Mouse (Mus musculus) layer of hippocampus, adult 2 months (tissue): Measurements from ENCODE around the gene Cd276. TPM values are rescaled to one million over a fixed set of nuclear protein-coding genes. Genes with fewer than 3 reads are reported as not detected.

Experiments used
- DNase-seq, 2 experiments: peaks; one replicate each; pipeline ENCODE4 v3.0.0; 2022; ENCODE audit warnings: low spot score in 2 of 2
- H3K27ac ChIP-seq: fragments of 200-600 bp; 2 replicates; pipeline ENCODE4 v1.8.1; 2022
- H3K4me3 ChIP-seq: fragments of 200-600 bp; 2 replicates; pipeline ENCODE4 v1.8.1; 2022; ENCODE audit warnings: mild to moderate bottlenecking
- CTCF ChIP-seq: fragments of 200-600 bp; conservative IDR thresholded peaks from 2 replicates; pipeline ENCODE4 v1.8.1; 2022; ENCODE audit warnings: antibody characterized with exemption, mild to moderate bottlenecking, moderate library complexity
- total RNA-seq, 2 experiments: library from RNA; stranded (reverse); gene quantifications; 2 replicates each; pipeline ENCODE4 v1.2.3; 2021

The Cd276 gene
- total RNA-seq, 2 experiments from 2014 or later, result 7.4 to 8.2 TPM

- no peak overlapping the region for H3K27ac ChIP-seq
- no peak overlapping the region for H3K4me3 ChIP-seq
- no peak for DNase-seq
- no peak for TF ChIP-seq CTCF
These were observed 5.0 kb upstream of the Cd276 start for GRCm38 (mm10) chr9:58560211-58560610.

DNA sequence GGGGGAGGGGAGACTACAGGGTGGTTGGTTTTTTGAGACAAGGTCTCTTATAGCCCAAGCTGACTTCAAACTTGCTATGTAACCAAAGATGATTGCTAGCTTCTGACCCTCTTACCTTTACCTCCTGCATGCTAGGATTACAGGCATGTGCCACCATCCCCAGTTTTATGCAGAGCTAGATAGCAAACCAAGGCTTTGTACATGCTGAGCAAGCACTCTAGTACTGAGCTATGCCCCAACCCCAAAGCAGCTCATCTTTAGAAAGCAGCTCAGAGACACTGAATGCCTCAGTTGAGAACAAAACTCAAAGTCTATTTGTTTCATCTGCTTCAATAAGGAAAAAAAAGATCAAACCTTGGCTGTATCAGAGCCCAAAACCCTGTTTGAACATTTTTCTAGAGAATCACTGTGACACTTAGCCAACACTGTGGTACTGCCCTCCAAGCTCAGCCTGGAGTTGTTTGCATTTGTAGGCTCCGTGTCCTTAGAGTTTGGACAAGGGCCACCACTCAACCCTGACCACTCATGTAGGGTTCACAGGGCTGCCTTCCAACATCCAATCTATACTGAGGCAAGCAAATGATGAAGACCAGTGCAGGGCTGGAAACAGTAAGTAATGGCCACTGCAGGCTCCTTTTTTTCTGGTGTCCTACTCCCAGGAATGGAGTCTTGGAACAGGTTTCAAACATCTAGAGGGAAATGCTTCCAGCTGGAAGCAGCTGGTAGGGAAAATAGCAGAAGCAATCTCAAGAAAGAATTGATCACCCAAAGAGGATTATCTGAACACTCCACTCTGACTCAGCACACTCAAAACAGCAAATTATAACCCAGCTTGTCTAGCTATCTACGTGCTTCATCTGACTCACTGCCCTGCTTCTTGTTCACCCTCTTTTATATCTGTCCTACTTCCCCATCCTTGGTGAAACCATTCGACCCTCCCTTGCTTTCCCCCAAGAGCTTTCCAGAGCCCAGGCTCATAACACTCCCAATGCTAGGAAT is 2.5 kb upstream of the Cd276 start:
- H3K27ac ChIP-seq, result no peak overlapping the region
- no peak for TF ChIP-seq CTCF
- no peak for DNase-seq
- no peak overlapping the region for H3K4me3 ChIP-seq

DNA sequence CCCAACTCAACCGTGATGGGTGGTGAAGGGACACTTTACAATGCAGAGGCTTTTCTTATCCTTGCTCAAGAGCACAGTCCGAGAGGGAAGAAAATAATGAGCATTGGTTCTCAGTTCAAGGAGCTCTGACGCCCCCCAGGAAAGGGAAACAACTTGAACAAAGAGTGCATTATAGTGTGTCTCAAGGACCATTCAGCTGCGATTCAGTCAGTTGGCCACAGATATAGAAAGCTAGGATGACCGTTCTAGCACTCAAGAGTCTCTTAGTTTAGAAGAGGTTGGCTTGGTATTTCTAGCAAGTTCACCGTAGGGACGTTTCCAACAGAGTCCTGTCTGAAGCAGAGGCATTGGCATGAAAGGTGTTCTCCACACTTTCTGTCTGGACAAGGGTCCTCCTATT is 1.4 kb upstream of the Cd276 start:
- DNase-seq, result no peak
- Histone ChIP-seq H3K27ac (no peak overlapping the region), H3K4me3 (no peak overlapping the region)
- TF ChIP-seq CTCF, result no peak

DNA sequence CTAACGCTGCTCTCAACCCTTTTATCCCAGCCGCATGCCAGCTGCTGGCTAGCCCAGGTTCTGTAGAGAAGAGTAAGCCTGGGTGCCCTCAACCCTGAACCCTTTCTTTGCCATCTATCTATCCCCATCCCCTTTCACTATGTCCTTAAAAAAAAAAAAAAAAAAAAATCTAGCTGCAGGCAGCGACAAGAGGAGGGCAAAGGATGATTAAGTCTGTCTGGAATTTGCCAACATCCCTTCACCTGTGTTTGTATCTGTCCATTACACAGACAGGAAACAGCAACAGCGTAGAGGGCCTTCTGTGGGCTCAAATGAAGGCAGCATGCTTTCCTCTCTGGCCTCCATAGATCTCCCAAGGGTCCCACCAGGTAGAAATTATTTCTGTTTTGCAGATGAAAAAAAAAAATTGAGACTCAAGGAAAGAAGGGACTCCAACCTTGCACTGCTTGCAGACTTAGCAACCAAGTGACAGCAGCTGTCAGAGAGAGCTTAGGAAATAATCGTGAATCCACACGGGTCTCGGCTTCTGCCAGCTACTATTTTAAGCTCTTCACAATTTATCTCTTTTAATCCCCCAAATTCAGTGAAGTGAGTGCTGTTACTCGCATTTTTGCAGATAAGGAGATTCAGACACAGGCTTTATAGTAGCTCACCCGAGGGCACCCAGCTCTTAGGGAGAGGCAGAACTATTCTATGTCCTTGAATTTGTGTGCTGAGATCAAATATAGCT is 613 bp upstream of the Cd276 start:
- H3K4me3 ChIP-seq, result peak overlapping the region; percentile 96
- DNase-seq, result no peak
- no peak for TF ChIP-seq CTCF
- peak overlapping the region; percentile 99 for H3K27ac ChIP-seq

GRCm38 (mm10) chr9:58554056-58554907 is 955 bp downstream of the Cd276 start:
- Histone ChIP-seq H3K27ac (peak overlapping the region; percentile 99), H3K4me3 (peak overlapping the region; percentile 96)
- TF ChIP-seq CTCF, result no peak
- DNase-seq, result no peak

GRCm38 (mm10) chr9:58552083-58552482 is 3.2 kb downstream of the Cd276 start:
- Histone ChIP-seq H3K27ac (no peak overlapping the region), H3K4me3 (no peak overlapping the region)
- no peak for DNase-seq
- no peak for TF ChIP-seq CTCF

DNA sequence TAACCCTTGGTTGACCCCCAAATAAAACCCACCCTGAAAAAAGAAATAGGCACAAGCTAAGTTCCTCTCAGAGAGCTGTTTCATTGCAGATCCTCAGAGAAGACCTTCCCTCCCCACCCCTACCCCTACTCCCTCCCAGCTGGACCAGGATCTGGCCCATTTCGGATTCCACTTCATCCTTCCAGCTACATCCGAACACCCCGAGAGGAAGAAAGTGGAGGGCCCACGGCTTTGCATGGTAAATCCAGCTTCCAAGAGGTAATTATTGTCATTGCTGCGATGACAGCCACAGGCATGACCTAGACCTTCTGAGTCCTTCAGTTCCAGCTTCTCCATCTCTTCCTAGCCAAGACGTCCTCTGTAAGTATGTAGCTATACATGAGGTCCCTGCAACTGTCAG is 4.3 kb downstream of the Cd276 start:
- DNase-seq, result no peak
- no peak overlapping the region for H3K4me3 ChIP-seq
- TF ChIP-seq CTCF, result no peak
- H3K27ac ChIP-seq, result no peak overlapping the region

DNA sequence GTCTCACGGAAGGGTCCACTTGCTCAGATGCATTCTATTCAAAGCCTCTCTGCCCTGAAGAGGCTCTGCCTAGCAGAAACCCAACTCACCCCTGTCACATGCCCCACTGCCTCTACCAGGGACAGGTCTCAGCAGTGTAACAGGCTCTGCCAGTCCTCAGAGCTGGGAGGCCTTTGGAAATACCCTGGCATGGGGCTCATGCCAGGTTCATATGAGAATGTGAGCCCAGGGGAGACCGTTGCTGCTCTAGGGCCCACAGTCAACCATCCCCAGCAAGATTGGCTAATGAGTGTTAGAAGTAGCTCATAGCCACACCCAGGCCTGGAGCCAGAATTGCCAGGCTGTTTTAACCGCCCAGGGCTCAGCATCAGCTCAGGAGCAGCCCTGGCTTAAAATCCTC is 5.5 kb downstream of the Cd276 start:
- TF ChIP-seq CTCF, result no peak
- DNase-seq, result no peak

GRCm38 (mm10) chr9:58548897-58549296 is 6.3 kb downstream of the Cd276 start:
- Histone ChIP-seq H3K4me3 (no peak overlapping the region), H3K27ac (no peak overlapping the region)
- DNase-seq, result no peak
- no peak for TF ChIP-seq CTCF

More for the DNA sequence above, 5.5 kb downstream of the Cd276 start:
- H3K27ac ChIP-seq, result no peak overlapping the region
- no peak overlapping the region for H3K4me3 ChIP-seq

DNA sequence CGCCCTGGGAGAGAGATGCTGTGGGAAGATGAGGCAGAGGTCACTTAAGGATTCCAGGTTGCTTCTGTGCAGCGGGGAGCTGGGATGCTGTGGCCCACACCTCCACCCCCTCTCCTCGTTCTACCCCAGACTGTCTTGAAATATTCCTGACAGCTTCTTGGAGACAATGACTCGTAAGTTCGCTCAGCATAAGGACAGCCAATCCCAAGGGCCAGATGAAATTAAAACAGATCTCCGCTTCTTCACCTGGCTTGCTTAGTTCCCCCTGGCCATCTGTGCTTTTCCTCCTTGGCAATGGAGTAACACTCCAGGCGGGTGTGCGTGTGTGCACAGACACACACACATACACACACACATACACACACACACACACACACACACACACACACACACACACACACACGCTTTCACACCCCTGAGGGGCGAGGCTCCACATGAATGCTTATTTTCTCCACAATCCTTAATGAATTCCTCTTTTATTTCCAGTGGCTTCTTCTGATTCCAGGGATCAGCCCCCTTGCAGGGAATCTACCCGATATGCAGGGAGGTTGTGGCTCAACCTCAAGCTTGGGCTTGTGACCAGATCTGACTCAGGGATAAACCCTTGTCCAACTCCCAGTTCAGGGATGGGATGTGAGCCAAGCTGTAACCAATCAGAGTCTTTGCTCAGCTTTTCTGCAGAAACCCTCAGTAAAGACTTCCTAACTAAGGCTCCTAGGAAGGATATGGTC is 8.4 kb downstream of the Cd276 start:
- TF ChIP-seq CTCF, result no peak
- Histone ChIP-seq H3K27ac (no peak overlapping the region), H3K4me3 (no peak overlapping the region)
- DNase-seq, result no peak

DNA sequence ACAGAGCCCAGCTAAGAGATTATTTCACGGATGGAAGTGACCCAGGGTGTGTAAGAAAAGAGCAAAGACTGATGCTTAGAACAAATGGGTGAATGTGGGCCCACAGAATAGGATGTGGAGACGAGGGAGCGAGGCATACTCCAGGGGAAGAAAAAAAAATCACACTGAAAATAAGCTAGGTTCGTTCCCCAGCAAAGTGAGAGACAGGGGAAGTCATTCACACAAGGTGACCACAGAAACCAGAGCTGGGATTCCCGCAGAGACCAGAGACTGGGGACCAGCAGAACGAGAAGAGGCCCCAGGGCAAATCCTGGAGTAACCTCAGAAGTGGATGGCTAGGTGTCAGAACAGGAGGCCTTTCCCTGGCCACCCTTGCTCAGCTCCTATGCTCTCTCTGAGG is 9.8 kb downstream of the Cd276 start:
- Histone ChIP-seq H3K27ac (peak overlapping the region; percentile 88), H3K4me3 (peak overlapping the region; percentile 53)
- no peak for TF ChIP-seq CTCF
- DNase-seq, result no peak

- Histone ChIP-seq H3K27ac (peak overlapping the region; percentile 88), H3K4me3 (peak overlapping the region; percentile 53)
- no peak for TF ChIP-seq CTCF
- DNase-seq, result peak in 1 of 2 experiments; percentile 44
These were observed 10.3 kb downstream of the Cd276 start for GRCm38 (mm10) chr9:58544879-58545324.
